ENCODE assay signal across 8 mouse cellular contexts in genomic region chr6:124757909-124758848, GRCm38 (mm10). TPM values are rescaled to one million over a fixed set of nuclear protein-coding genes. Genes with fewer than 3 reads are reported as not detected.
A peak's percentile ranks its signal among the peaks of the same experiment; 100 is the strongest.
DNase-seq lines count a peak whose midpoint lies in the region; ATAC-seq and TF ChIP-seq lines count a peak whose summit lies in the region.

No protein-coding gene starts in this region.

- TF ChIP-seq CTCF in CH12.LX (conservative IDR thresholded peaks at IDR 0.05 in 1 of 2, IDR thresholded peaks at IDR 0.05 in 1 of 2; ENCODE audit: low read depth in 2 of 2, low read length in 2 of 2): no peak
- TF ChIP-seq CTCF in embryonic fibroblast, embryonic 13.5 days (IDR thresholded peaks at IDR 0.05; ENCODE audit: borderline replicate concordance, insufficient read depth, low read length): no peak

- DNase-seq in CH12.LX (ENCODE audit: extremely low read depth): no peak
- DNase-seq in adrenal gland, postnatal 14 days: peak; percentile 73
- peak; percentile 58 to 64 for DNase-seq in heart, postnatal 36 days
- DNase-seq in layer of hippocampus, adult 9-11 months: peak; percentile 70
- DNase-seq in midbrain, embryonic 10.5 days (ENCODE audit: low spot score): peak; percentile 67

- no peak for TF ChIP-seq EP300 in CH12.LX (IDR thresholded peaks at IDR 0.05; ENCODE audit: low read length)

- dilution Hi-C loops in CH12.LX (cut with MboI; ENCODE audit: extremely low pct_ligation_motif_present, extremely low pct_unique_long_range_greater_than_20kb, low sequenced_read_pairs): no loop called here

- H3K4me3 ChIP-seq in CH12.LX (replicated peaks in 1 of 3; ENCODE audit: low read depth in 2 of 3, low read length in 2 of 3, poor library complexity in 1 of 3): no peak overlapping the region
- peak overlapping the region; percentile 53 for H3K4me3 ChIP-seq in embryonic fibroblast, embryonic 13.5 days (ENCODE audit: insufficient read depth, low read length)
- H3K4me3 ChIP-seq in midbrain, embryonic 10.5 days: peak overlapping the region; percentile 90

- no peaks in the 10 kb centered on the region for H3K27me3 ChIP-seq in CH12.LX (replicated peaks)
- peaks cover 11% of the 10 kb centered on the region; the same call in 1 of the 2 replicates for H3K27me3 ChIP-seq in midbrain, embryonic 10.5 days (ENCODE audit: low read depth, poor library complexity, severe bottlenecking)

- peaks cover 6% of the 10 kb centered on the region; the same call in 1 of the 2 replicates for H3K79me2 ChIP-seq in CH12.LX (replicated peaks; ENCODE audit: control insufficient read depth, extremely low read depth, insufficient read depth, poor library complexity, severe bottlenecking)

- H3K9ac ChIP-seq in CH12.LX (ENCODE audit: insufficient read depth, low read depth): peak overlapping the region; percentile 95

- TF ChIP-seq POLR2A in CH12.LX (IDR thresholded peaks at IDR 0.05; ENCODE audit: low read depth, low read length): no peak
- TF ChIP-seq POLR2A in embryonic fibroblast, embryonic 13.5 days (IDR thresholded peaks at IDR 0.05; ENCODE audit: low read depth, low read length): peak; percentile 85

- H3K36me3 ChIP-seq in CH12.LX (replicated peaks in 1 of 2; ENCODE audit: control insufficient read depth in 1 of 2, insufficient read depth in 1 of 2, low read length in 1 of 2): peaks cover 14 to 42% of the 10 kb centered on the region in 2 experiments
- 0 out of 2 replicates have a peak, but pooled peaks cover 1% of the 10 kb centered on the region for H3K36me3 ChIP-seq in midbrain, embryonic 10.5 days

- ATAC-seq in erythroblast, adult 5-6 weeks (replicated peaks; ENCODE audit: low FRiP score, poor library complexity, severe bottlenecking): no peak
- ATAC-seq in monocyte, adult 5-6 weeks (replicated peaks; ENCODE audit: insufficient number of reproducible peaks, low FRiP score, low TSS enrichment, poor library complexity, severe bottlenecking): no peak

- 24% methylated on average over 5 of the region's 5 CpGs for WGBS in midbrain, embryonic 10.5 days

- peaks cover 5 to 39% of the 10 kb centered on the region in 2 experiments for H3K4me1 ChIP-seq in CH12.LX (ENCODE audit: control insufficient read depth in 1 of 2, insufficient read depth in 2 of 2)
- H3K4me1 ChIP-seq in embryonic fibroblast, embryonic 13.5 days (ENCODE audit: control insufficient read depth, insufficient read depth, low read length): peaks cover 9% of the 10 kb centered on the region
- peaks cover 54% of the 10 kb centered on the region for H3K4me1 ChIP-seq in midbrain, embryonic 10.5 days

- TF ChIP-seq RAD21 in CH12.LX (IDR thresholded peaks at IDR 0.05; ENCODE audit: low read depth, low read length): no peak

- H3K9me3 ChIP-seq in CH12.LX (replicated peaks; ENCODE audit: low read length): no peaks in the 10 kb centered on the region
- no peaks in the 10 kb centered on the region for H3K9me3 ChIP-seq in midbrain, embryonic 10.5 days (replicated peaks)

- in situ Hi-C loops in CH12.LX (cut with MboI; ENCODE audit: low pct_ligation_motif_present, low pct_unique_long_range_greater_than_20kb, low sequenced_read_pairs): no loop called here

- intact Hi-C loops in heart, postnatal 36 days (cut with DNase I): loop anchor here (2.0 to 10.0 kb wide), 7 partner anchors 45 to 343 kb away; partner anchors contain the start of genes C1ra, Emg1, Lpcat3 and Pex5

- H3K4me2 ChIP-seq in CH12.LX (ENCODE audit: insufficient read depth, low read depth, poor library complexity, severe bottlenecking): 0 out of 2 replicates have a peak overlapping the region, but pooled peaks have one; percentile 16

- H3K27ac ChIP-seq in CH12.LX (ENCODE audit: insufficient read depth, low read depth): no peak overlapping the region
- peak overlapping the region; percentile 99 for H3K27ac ChIP-seq in embryonic fibroblast, embryonic 13.5 days (ENCODE audit: insufficient read depth, low read length)
- H3K27ac ChIP-seq in midbrain, embryonic 10.5 days (replicated peaks): peak overlapping the region; percentile 98

TF ChIP-seq in CH12.LX, 34 proteins besides CTCF, POLR2A, EP300 and RAD21:
- TF ChIP-seq NRF1 (IDR thresholded peaks at IDR 0.05; ENCODE audit: low read depth, low read length): no peak
- TF ChIP-seq JUN (IDR thresholded peaks at IDR 0.05; ENCODE audit: insufficient read depth, low read depth, low read length): no peak
- no peak for TF ChIP-seq IRF4 (IDR thresholded peaks at IDR 0.05; ENCODE audit: low read depth, low read length)
- TF ChIP-seq ELF1 (IDR thresholded peaks at IDR 0.05; ENCODE audit: low read depth, low read length): no peak
- TF ChIP-seq PAX5 (IDR thresholded peaks at IDR 0.05; ENCODE audit: low read length): no peak
- TF ChIP-seq MYC (IDR thresholded peaks at IDR 0.05; ENCODE audit: low read depth, low read length): no peak

RNA-seq across cellular contexts. Expression of gene Atn1, which starts 1.9 kb away (rescaled TPM):
- 3.8 and 4.6 TPM in 2 replicates for total RNA-seq in CH12.LX (2012; rRNA removed)
- total RNA-seq in CH12.LX (2014; rRNA removed): 0.50 and 1.7 TPM in 2 replicates
- polyA plus RNA-seq in CH12.LX (2012; ENCODE audit: insufficient read length, low read depth): 27.0 and 35.1 TPM in 2 replicates
- total RNA-seq in adrenal gland, postnatal 14 days (2021): 70.3 and 84.6 TPM in 2 replicates
- polyA plus RNA-seq in embryonic fibroblast, embryonic 13.5 days (2011; ENCODE audit: insufficient read length, low read depth, missing spikeins): 75.9 and 77.3 TPM in 2 replicates
- 10 to 100 TPM; 41.0 to 46.4 TPM for total RNA-seq in heart, postnatal 36 days (2021)
- 10.2 and 10.5 TPM in 2 replicates for polyA plus RNA-seq in midbrain, embryonic 10.5 days (2016; fragmentation: Nextera tagmentation; extraction: Ambion mirVana)
- 10.0 and 11.7 TPM in 2 replicates for total RNA-seq in erythroblast, adult 5-6 weeks (2015; ENCODE audit: low replicate concordance)
- total RNA-seq in erythroblast, adult 5-6 weeks (2017; ENCODE audit: low replicate concordance): 0.94 and 2.0 TPM in 2 replicates
- total RNA-seq in monocyte, adult 5-6 weeks (2017): 1.5 to 6.2 TPM in 2 of 3 replicates, not detected in the other

RNA-seq across cellular contexts. Expression of gene Gm45234, which starts 2.4 kb away (rescaled TPM):
- total RNA-seq in CH12.LX (2012; rRNA removed): not detected in 2 replicates
- not detected in 2 replicates for total RNA-seq in CH12.LX (2014; rRNA removed)
- not detected in 2 replicates for polyA plus RNA-seq in CH12.LX (2012; ENCODE audit: insufficient read length, low read depth)
- total RNA-seq in adrenal gland, postnatal 14 days (2021): not detected in 2 replicates
- polyA plus RNA-seq in embryonic fibroblast, embryonic 13.5 days (2011; ENCODE audit: insufficient read length, low read depth, missing spikeins): 0.58 and 0.63 TPM in 2 replicates
- total RNA-seq in heart, postnatal 36 days (2021): under 1 TPM in 1 of 2 experiments, not detected in 1; 0.41 TPM
- not detected in 2 replicates for polyA plus RNA-seq in midbrain, embryonic 10.5 days (2016; fragmentation: Nextera tagmentation; extraction: Ambion mirVana)
- total RNA-seq in erythroblast, adult 5-6 weeks (2015; ENCODE audit: low replicate concordance): not detected in 2 replicates
- 0.56 TPM in 1 of 2 replicates, not detected in the other for total RNA-seq in erythroblast, adult 5-6 weeks (2017; ENCODE audit: low replicate concordance)
- total RNA-seq in monocyte, adult 5-6 weeks (2017): 0.19 to 0.43 TPM in 2 of 3 replicates, not detected in the other

RNA-seq across cellular contexts. Expression of gene Eno2, which starts 11.3 kb away (rescaled TPM):
- total RNA-seq in CH12.LX (2012; rRNA removed) (15.9 and 24.6 TPM in 2 replicates), CH12.LX (2014; rRNA removed) (20.8 and 26.7 TPM in 2 replicates)
- 23.1 and 23.6 TPM in 2 replicates for polyA plus RNA-seq in CH12.LX (2012; ENCODE audit: insufficient read length, low read depth)
- 13.0 and 18.9 TPM in 2 replicates for total RNA-seq in adrenal gland, postnatal 14 days (2021)
- polyA plus RNA-seq in embryonic fibroblast, embryonic 13.5 days (2011; ENCODE audit: insufficient read length, low read depth, missing spikeins): 17.5 and 24.1 TPM in 2 replicates
- total RNA-seq in heart, postnatal 36 days (2021): 1 to 10 TPM; 2.2 to 2.9 TPM
- polyA plus RNA-seq in midbrain, embryonic 10.5 days (2016; fragmentation: Nextera tagmentation; extraction: Ambion mirVana): 4.6 and 6.5 TPM in 2 replicates
- total RNA-seq in erythroblast, adult 5-6 weeks (2015; ENCODE audit: low replicate concordance): not detected in 2 replicates
- not detected in 2 replicates for total RNA-seq in erythroblast, adult 5-6 weeks (2017; ENCODE audit: low replicate concordance)
- not detected in 3 replicates for total RNA-seq in monocyte, adult 5-6 weeks (2017)

RNA-seq across cellular contexts. Expression of gene Grcc10, which starts 17.0 kb away (rescaled TPM):
- total RNA-seq in CH12.LX (2012; rRNA removed) (146 and 197 TPM in 2 replicates), CH12.LX (2014; rRNA removed) (59.3 and 64.3 TPM in 2 replicates)
- polyA plus RNA-seq in CH12.LX (2012; ENCODE audit: insufficient read length, low read depth): 88.4 and 93.7 TPM in 2 replicates
- total RNA-seq in adrenal gland, postnatal 14 days (2021): 338 and 346 TPM in 2 replicates
- 149 and 157 TPM in 2 replicates for polyA plus RNA-seq in embryonic fibroblast, embryonic 13.5 days (2011; ENCODE audit: insufficient read length, low read depth, missing spikeins)
- total RNA-seq in heart, postnatal 36 days (2021): 100 to 1,000 TPM; 285 to 321 TPM
- 445 and 490 TPM in 2 replicates for polyA plus RNA-seq in midbrain, embryonic 10.5 days (2016; fragmentation: Nextera tagmentation; extraction: Ambion mirVana)
- 33.6 and 64.9 TPM in 2 replicates for total RNA-seq in erythroblast, adult 5-6 weeks (2015; ENCODE audit: low replicate concordance)
- total RNA-seq in erythroblast, adult 5-6 weeks (2017; ENCODE audit: low replicate concordance): 7.5 and 16.9 TPM in 2 replicates
- 150 to 174 TPM (median 165 TPM) in 3 replicates for total RNA-seq in monocyte, adult 5-6 weeks (2017)

RNA-seq across cellular contexts. Expression of gene Ptpn6, which starts 19.7 kb away (rescaled TPM):
- 247 and 283 TPM in 2 replicates for total RNA-seq in CH12.LX (2012; rRNA removed)
- total RNA-seq in CH12.LX (2014; rRNA removed): 300 and 327 TPM in 2 replicates
- polyA plus RNA-seq in CH12.LX (2012; ENCODE audit: insufficient read length, low read depth): 585 and 814 TPM in 2 replicates
- 7.3 and 23.1 TPM in 2 replicates for total RNA-seq in adrenal gland, postnatal 14 days (2021)
- 0.53 and 4.3 TPM in 2 replicates for polyA plus RNA-seq in embryonic fibroblast, embryonic 13.5 days (2011; ENCODE audit: insufficient read length, low read depth, missing spikeins)
- total RNA-seq in heart, postnatal 36 days (2021): 1 to 10 TPM; 2.9 to 4.2 TPM
- polyA plus RNA-seq in midbrain, embryonic 10.5 days (2016; fragmentation: Nextera tagmentation; extraction: Ambion mirVana): 6.1 and 7.2 TPM in 2 replicates
- total RNA-seq in erythroblast, adult 5-6 weeks (2015; ENCODE audit: low replicate concordance): 57.8 and 60.2 TPM in 2 replicates
- total RNA-seq in erythroblast, adult 5-6 weeks (2017; ENCODE audit: low replicate concordance): 142 and 156 TPM in 2 replicates
- total RNA-seq in monocyte, adult 5-6 weeks (2017): 1,360 to 1,911 TPM (median 1,427 TPM) in 3 replicates

Comparison
In these comparisons a context has a peak if more than half of its experiments do, and no peak if none do; other contexts are left out.
1. H3K4me3 ChIP-seq: peak in embryonic fibroblast, embryonic 13.5 days (single experiment) and midbrain, embryonic 10.5 days (single experiment); none in CH12.LX (0 of 3).